Mouse (Mus musculus): ENCODE data around the gene Olfr140.

Olfr140 gene

GRCm38 (mm10) chr2:90063494-90063893, at the start of gene Olfr140:
TSS of gene Olfr140 (minus strand) at chr2:90063594.
- no peak for DNase-seq (ENCODE audit: extremely low read depth, low read depth, low spot score)

- no peak for DNase-seq (ENCODE audit: extremely low read depth, low read depth, low spot score)
Observed at GRCm38 (mm10) chr2:90070065-90070464, 6.7 kb upstream of the Olfr140 start.

GRCm38 (mm10) chr2:90035037-90035436, 28.4 kb downstream of the Olfr140 start, which contains the start of gene Olfr1265:
TSS of gene Olfr1265 (plus strand) at chr2:90035337.
- no peak for DNase-seq (ENCODE audit: extremely low read depth, low read depth, low spot score)

- no peak for DNase-seq (ENCODE audit: extremely low read depth, low read depth, low spot score)
Observed at GRCm38 (mm10) chr2:90025477-90025876, 37.9 kb downstream of the Olfr140 start, which contains the start of gene Olfr1264. TSS of gene Olfr1264 (minus strand) at chr2:90025577.

GRCm38 (mm10) chr2:90011831-90012230, 51.6 kb downstream of the Olfr140 start, which contains the start of gene Olfr1263:
TSS of gene Olfr1263 (plus strand) at chr2:90012131.
- DNase-seq (ENCODE audit: extremely low read depth, low read depth, low spot score) = no peak

- DNase-seq (ENCODE audit: extremely low read depth, low read depth, low spot score) = no peak
Observed at GRCm38 (mm10) chr2:89999845-90000244, 63.5 kb downstream of the Olfr140 start, which contains the start of gene Olfr1262. TSS of gene Olfr1262 (plus strand) at chr2:90000145.
